Mouse (Mus musculus) small intestine, adult 2 months (tissue): Measurements from ENCODE around the gene Nup107. TPM values are rescaled to one million over a fixed set of nuclear protein-coding genes. Genes with fewer than 3 reads are reported as not detected.

Source experiments
- H3K27ac ChIP-seq: fragments of 200-500 bp; 2 replicates; pipeline ENCODE4 v1.5.1; 2012; ENCODE audit warnings: low read depth, low read length, control low read depth, inconsistent platforms; ENCODE audit not compliant: insufficient read depth
- H3K27me3 ChIP-seq: fragments of 200-500 bp; 2 replicates; pipeline ENCODE4 v1.6.1; 2012; ENCODE audit warnings: mild to moderate bottlenecking, moderate library complexity, low read length, inconsistent platforms; ENCODE audit not compliant: control insufficient read depth, insufficient read depth
- H3K36me3 ChIP-seq: fragments of 200-500 bp; 2 replicates; pipeline ENCODE4 v1.6.1; 2012; ENCODE audit warnings: mild to moderate bottlenecking, low read length, control low read depth, inconsistent platforms; ENCODE audit not compliant: control insufficient read depth, insufficient read depth
- H3K4me1 ChIP-seq: fragments of 200-500 bp; 2 replicates; pipeline ENCODE4 v1.6.1; 2012; ENCODE audit warnings: low read length, inconsistent platforms, mixed read lengths; ENCODE audit not compliant: control insufficient read depth, insufficient read depth, insufficient read length
- H3K4me3 ChIP-seq: fragments of 200-500 bp; 2 replicates; pipeline ENCODE4 v1.5.1; 2012; ENCODE audit warnings: low read depth, mild to moderate bottlenecking, control low read depth, inconsistent platforms, low read length, moderate library complexity
- CTCF ChIP-seq: fragments of 200-500 bp; IDR thresholded peaks from 2 replicates; pipeline ENCODE4 v1.5.1; 2012; ENCODE audit warnings: low read depth, mild to moderate bottlenecking, control low read depth, inconsistent platforms, low read length, moderate library complexity, mixed read lengths; ENCODE audit not compliant: insufficient replicate concordance, insufficient read length; ENCODE audit errors: extremely low read depth
- POLR2A ChIP-seq: fragments of 200-500 bp; IDR thresholded peaks from 2 replicates; pipeline ENCODE4 v1.6.1; 2012; ENCODE audit warnings: low read depth, mild to moderate bottlenecking, control low read depth, inconsistent platforms, low read length, moderate library complexity
- WGBS: fragments of 180-500 bp; shearing (Covaris S2); methylation state at CpG from one replicate; pipeline ENCODE4 v1.1.7; 2018; 5-methylcytosine and 5-hydroxymethylcytosine counted together
- polyA plus RNA-seq: library from polyadenylated mRNA; depleted of rRNA; stranded (reverse); fragments of >200 nt; gene quantifications from 2 replicates; pipeline ENCODE4 v1.2.3, GENCODE M21; 2012

Nup107 gene
- polyA plus RNA-seq, 1 experiment: 3.1 TPM

GRCm38 (mm10) chr10:117793436-117794030, 1.0 kb upstream of the Nup107 start:
- no peak overlapping the region for H3K27ac ChIP-seq

GRCm38 (mm10) chr10:117791171-117791470, 1.4 kb downstream of the Nup107 start:
- Histone ChIP-seq H3K36me3 (peaks cover 14% of the 10 kb centered on the region), H3K4me3 (no peak overlapping the region), H3K27me3 (no peaks in the 10 kb centered on the region), H3K4me1 (peaks cover 2% of the 10 kb centered on the region), H3K27ac (no peak overlapping the region)
- TF ChIP-seq CTCF (no peak), POLR2A (no peak)
- WGBS: 85% methylated on average over 2 of the region's 2 CpGs

More at GRCm38 (mm10) chr10:117793436-117794030, 1.0 kb upstream of the Nup107 start:
- Histone ChIP-seq H3K27me3 (no peaks in the 10 kb centered on the region), H3K4me1 (peaks cover 2% of the 10 kb centered on the region), H3K36me3 (no peaks in the 10 kb centered on the region), H3K4me3 (no peak overlapping the region)
- 61% methylated on average over 11 of the region's 11 CpGs for WGBS
- TF ChIP-seq CTCF (no peak), POLR2A (no peak)

- Histone ChIP-seq H3K27me3 (no peaks in the 10 kb centered on the region), H3K4me3 (no peak overlapping the region), H3K36me3 (peaks cover 15% of the 10 kb centered on the region), H3K4me1 (peaks cover 2% of the 10 kb centered on the region), H3K27ac (no peak overlapping the region)
- 89% methylated on average over 17 of the region's 17 CpGs for WGBS
- TF ChIP-seq CTCF (no peak), POLR2A (no peak)
Measured at GRCm38 (mm10) chr10:117790421-117791170, 1.9 kb downstream of the Nup107 start.

- TF ChIP-seq CTCF: no peak
- no peak for TF ChIP-seq POLR2A
- Histone ChIP-seq H3K4me3 (no peak overlapping the region), H3K27me3 (no peaks in the 10 kb centered on the region), H3K4me1 (peaks cover 2% of the 10 kb centered on the region), H3K27ac (no peak overlapping the region), H3K36me3 (peaks cover 19% of the 10 kb centered on the region)
- WGBS: 78% methylated on average over 1 of the region's 1 CpGs
Measured at GRCm38 (mm10) chr10:117790011-117790410, 2.5 kb downstream of the Nup107 start.

GRCm38 (mm10) chr10:117784646-117785045, 7.9 kb downstream of the Nup107 start:
- Histone ChIP-seq H3K4me3 (no peak overlapping the region), H3K27me3 (no peaks in the 10 kb centered on the region), H3K4me1 (no peaks in the 10 kb centered on the region), H3K27ac (no peak overlapping the region), H3K36me3 (peaks cover 48% of the 10 kb centered on the region)
- WGBS: 93% methylated on average over 7 of the region's 7 CpGs
- TF ChIP-seq POLR2A (no peak), CTCF (no peak)

- H3K27me3 ChIP-seq: no peaks in the 10 kb centered on the region
- TF ChIP-seq POLR2A: no peak
- no peak for TF ChIP-seq CTCF
- 93% methylated on average over 13 of the region's 13 CpGs for WGBS
- H3K4me1 ChIP-seq: no peaks in the 10 kb centered on the region
- no peak overlapping the region for H3K4me3 ChIP-seq
- peaks cover 48% of the 10 kb centered on the region for H3K36me3 ChIP-seq
- no peak overlapping the region for H3K27ac ChIP-seq
Measured at GRCm38 (mm10) chr10:117783786-117784420, 8.6 kb downstream of the Nup107 start.
